Mouse (Mus musculus): ENCODE results near the gene D6Ertd527e. TPM values are rescaled to one million over a fixed set of nuclear protein-coding genes. Genes with fewer than 3 reads are reported as not detected.
"Not testable (repeated sequence)": the region's sequence is repeated elsewhere in the genome, so short reads cannot be mapped to it uniquely, and the experiment has no call there.

Gene D6Ertd527e
- polyA plus RNA-seq, 1 experiment from 2014 or later = 0.23 TPM

GRCm38 (mm10) chr6:87085026-87085425 is 19.5 kb upstream of the D6Ertd527e start:
- Histone ChIP-seq H3K36me3 (ENCODE audit: control insufficient read depth, insufficient read depth, low read length) (peaks cover 22% of the 10 kb centered on the region), H3K9me3 (ENCODE audit: control insufficient read depth, low read length) (no peaks in the 10 kb centered on the region), H3K4me3 (ENCODE audit: low read length) (no peak overlapping the region), H3K27ac (ENCODE audit: low read length) (peak overlapping the region; percentile 65), H3K4me1 (ENCODE audit: control insufficient read depth, insufficient read depth, low read length) (no peaks in the 10 kb centered on the region), H3K27me3 (replicated peaks; ENCODE audit: control insufficient read depth, insufficient read depth, low read length) (no peaks in the 10 kb centered on the region), H3K9ac (ENCODE audit: low read depth, low read length) (no peak overlapping the region), H3K4me2 (ENCODE audit: low read depth, low read length) (no peak overlapping the region)
- peak; percentile 83 for ATAC-seq
- WGBS = 52% methylated on average over 6 of the region's 6 CpGs

GRCm38 (mm10) chr6:87088356-87088755 is 16.2 kb upstream of the D6Ertd527e start:
- H3K4me2 ChIP-seq (ENCODE audit: low read depth, low read length) = no peak overlapping the region
- no peak overlapping the region for H3K4me3 ChIP-seq (ENCODE audit: low read length)
- whole genome bisulfite sequencing = 91% methylated on average over 5 of the region's 5 CpGs
- no peak for ATAC-seq
- no peaks in the 10 kb centered on the region for H3K27me3 ChIP-seq (replicated peaks; ENCODE audit: control insufficient read depth, insufficient read depth, low read length)
- H3K9me3 ChIP-seq (ENCODE audit: control insufficient read depth, low read length) = no peaks in the 10 kb centered on the region
- H3K4me1 ChIP-seq (ENCODE audit: control insufficient read depth, insufficient read depth, low read length) = no peaks in the 10 kb centered on the region
- H3K27ac ChIP-seq (ENCODE audit: low read length) = no peak overlapping the region
- H3K36me3 ChIP-seq (ENCODE audit: control insufficient read depth, insufficient read depth, low read length) = peaks cover 23% of the 10 kb centered on the region
- H3K9ac ChIP-seq (ENCODE audit: low read depth, low read length) = no peak overlapping the region

GRCm38 (mm10) chr6:87090877-87091276 is 13.7 kb upstream of the D6Ertd527e start:
- no peaks in the 10 kb centered on the region for H3K9me3 ChIP-seq (ENCODE audit: control insufficient read depth, low read length)
- H3K9ac ChIP-seq (ENCODE audit: low read depth, low read length) = no peak overlapping the region
- no peaks in the 10 kb centered on the region for H3K4me1 ChIP-seq (ENCODE audit: control insufficient read depth, insufficient read depth, low read length)
- WGBS = 81% methylated on average over 3 of the region's 3 CpGs
- no peaks in the 10 kb centered on the region for H3K27me3 ChIP-seq (replicated peaks; ENCODE audit: control insufficient read depth, insufficient read depth, low read length)
- H3K27ac ChIP-seq (ENCODE audit: low read length) = no peak overlapping the region
- no peak overlapping the region for H3K4me2 ChIP-seq (ENCODE audit: low read depth, low read length)
- peaks cover 17% of the 10 kb centered on the region for H3K36me3 ChIP-seq (ENCODE audit: control insufficient read depth, insufficient read depth, low read length)
- ATAC-seq = no peak
- no peak overlapping the region for H3K4me3 ChIP-seq (ENCODE audit: low read length)

- no peak overlapping the region for H3K27ac ChIP-seq (ENCODE audit: low read length)
- no peaks in the 10 kb centered on the region for H3K4me1 ChIP-seq (ENCODE audit: control insufficient read depth, insufficient read depth, low read length)
- H3K27me3 ChIP-seq (replicated peaks; ENCODE audit: control insufficient read depth, insufficient read depth, low read length) = no peaks in the 10 kb centered on the region
- H3K36me3 ChIP-seq (ENCODE audit: control insufficient read depth, insufficient read depth, low read length) = peaks cover 10% of the 10 kb centered on the region
- no peak overlapping the region for H3K4me2 ChIP-seq (ENCODE audit: low read depth, low read length)
- 79% methylated on average over 5 of the region's 5 CpGs for WGBS
- H3K4me3 ChIP-seq (ENCODE audit: low read length) = no peak overlapping the region
- no peak for ATAC-seq
- H3K9ac ChIP-seq (ENCODE audit: low read depth, low read length) = no peak overlapping the region
- H3K9me3 ChIP-seq (ENCODE audit: control insufficient read depth, low read length) = no peaks in the 10 kb centered on the region
These were observed 12.1 kb upstream of the D6Ertd527e start for GRCm38 (mm10) chr6:87092476-87092875.

GRCm38 (mm10) chr6:87093631-87094030 is 10.9 kb upstream of the D6Ertd527e start:
- H3K9ac ChIP-seq (ENCODE audit: low read depth, low read length); H3K36me3 ChIP-seq (ENCODE audit: control insufficient read depth, insufficient read depth, low read length); H3K4me3 ChIP-seq (ENCODE audit: low read length); H3K4me1 ChIP-seq (ENCODE audit: control insufficient read depth, insufficient read depth, low read length); H3K27ac ChIP-seq (ENCODE audit: low read length); ATAC-seq; H3K27me3 ChIP-seq (replicated peaks; ENCODE audit: control insufficient read depth, insufficient read depth, low read length); H3K4me2 ChIP-seq (ENCODE audit: low read depth, low read length); H3K9me3 ChIP-seq (ENCODE audit: control insufficient read depth, low read length): not testable (repeated sequence)
- 89% methylated on average over 8 of the region's 8 CpGs for WGBS

- no peaks in the 10 kb centered on the region for H3K9me3 ChIP-seq (ENCODE audit: control insufficient read depth, low read length)
- WGBS = 23% methylated on average over 3 of the region's 3 CpGs
- no peak overlapping the region for H3K4me2 ChIP-seq (ENCODE audit: low read depth, low read length)
- peaks cover 23% of the 10 kb centered on the region for H3K4me1 ChIP-seq (ENCODE audit: control insufficient read depth, insufficient read depth, low read length)
- H3K4me3 ChIP-seq (ENCODE audit: low read length) = no peak overlapping the region
- no peak for ATAC-seq
- no peaks in the 10 kb centered on the region for H3K27me3 ChIP-seq (replicated peaks; ENCODE audit: control insufficient read depth, insufficient read depth, low read length)
- peak overlapping the region; percentile 40; the same call in 1 of the 2 replicates for H3K27ac ChIP-seq (ENCODE audit: low read length)
- no peak overlapping the region for H3K9ac ChIP-seq (ENCODE audit: low read depth, low read length)
- no peaks in the 10 kb centered on the region for H3K36me3 ChIP-seq (ENCODE audit: control insufficient read depth, insufficient read depth, low read length)
These were observed 5.3 kb upstream of the D6Ertd527e start for GRCm38 (mm10) chr6:87099261-87099660.

GRCm38 (mm10) chr6:87099671-87100296 is 4.8 kb upstream of the D6Ertd527e start:
- 44% methylated on average over 7 of the region's 7 CpGs for WGBS
- ATAC-seq = no peak

GRCm38 (mm10) chr6:87100297-87101020 is 4.1 kb upstream of the D6Ertd527e start:
- 83% methylated on average over 9 of the region's 9 CpGs for WGBS
- H3K9ac ChIP-seq (ENCODE audit: low read depth, low read length) = no peak overlapping the region; the same call in 1 of the 2 replicates
- peak overlapping the region; percentile 68 for H3K27ac ChIP-seq (ENCODE audit: low read length)

More at GRCm38 (mm10) chr6:87099671-87100296, 4.8 kb upstream of the D6Ertd527e start:
- Histone ChIP-seq H3K9ac (ENCODE audit: low read depth, low read length) (no peak overlapping the region; the same call in 1 of the 2 replicates), H3K27me3 (replicated peaks; ENCODE audit: control insufficient read depth, insufficient read depth, low read length) (no peaks in the 10 kb centered on the region), H3K4me1 (ENCODE audit: control insufficient read depth, insufficient read depth, low read length) (peaks cover 23% of the 10 kb centered on the region), H3K27ac (ENCODE audit: low read length) (peak overlapping the region; percentile 68), H3K36me3 (ENCODE audit: control insufficient read depth, insufficient read depth, low read length) (no peaks in the 10 kb centered on the region), H3K4me2 (ENCODE audit: low read depth, low read length) (no peak overlapping the region), H3K9me3 (ENCODE audit: control insufficient read depth, low read length) (no peaks in the 10 kb centered on the region), H3K4me3 (ENCODE audit: low read length) (no peak overlapping the region)

GRCm38 (mm10) chr6:87101281-87101954 is 3.1 kb upstream of the D6Ertd527e start:
- Histone ChIP-seq H3K36me3 (ENCODE audit: control insufficient read depth, insufficient read depth, low read length) (no peaks in the 10 kb centered on the region), H3K9ac (ENCODE audit: low read depth, low read length) (peak overlapping the region; percentile 58), H3K9me3 (ENCODE audit: control insufficient read depth, low read length) (no peaks in the 10 kb centered on the region), H3K4me3 (ENCODE audit: low read length) (peak overlapping the region; percentile 35), H3K4me2 (ENCODE audit: low read depth, low read length) (peak overlapping the region; percentile 62), H3K27me3 (replicated peaks; ENCODE audit: control insufficient read depth, insufficient read depth, low read length) (no peaks in the 10 kb centered on the region), H3K4me1 (ENCODE audit: control insufficient read depth, insufficient read depth, low read length) (peaks cover 23% of the 10 kb centered on the region), H3K27ac (ENCODE audit: low read length) (no peak overlapping the region)
- WGBS = 13% methylated on average over 12 of the region's 12 CpGs
- peak; percentile 77 for ATAC-seq

More at GRCm38 (mm10) chr6:87100297-87101020, 4.1 kb upstream of the D6Ertd527e start:
- no peak overlapping the region for H3K4me2 ChIP-seq (ENCODE audit: low read depth, low read length)
- no peaks in the 10 kb centered on the region for H3K36me3 ChIP-seq (ENCODE audit: control insufficient read depth, insufficient read depth, low read length)
- peaks cover 23% of the 10 kb centered on the region for H3K4me1 ChIP-seq (ENCODE audit: control insufficient read depth, insufficient read depth, low read length)
- H3K27me3 ChIP-seq (replicated peaks; ENCODE audit: control insufficient read depth, insufficient read depth, low read length) = no peaks in the 10 kb centered on the region
- no peak for ATAC-seq
- no peak overlapping the region for H3K4me3 ChIP-seq (ENCODE audit: low read length)
- H3K9me3 ChIP-seq (ENCODE audit: control insufficient read depth, low read length) = no peaks in the 10 kb centered on the region
